Mouse (Mus musculus) subcutaneous adipose tissue, adult 2 months (tissue): Measurements from ENCODE around the gene Calm1. TPM values are rescaled to one million over a fixed set of nuclear protein-coding genes. Genes with fewer than 3 reads are reported as not detected.

Experiments used
- polyA plus RNA-seq: library from polyadenylated mRNA; depleted of rRNA; stranded (reverse); fragments of >200 nt; gene quantifications from 2 replicates; pipeline ENCODE4 v1.2.3, GENCODE M21; 2012; ENCODE audit warnings: low replicate concordance; rRNA removed

Calm1 gene
- 378 and 395 TPM in 2 replicates for polyA plus RNA-seq

DNA sequence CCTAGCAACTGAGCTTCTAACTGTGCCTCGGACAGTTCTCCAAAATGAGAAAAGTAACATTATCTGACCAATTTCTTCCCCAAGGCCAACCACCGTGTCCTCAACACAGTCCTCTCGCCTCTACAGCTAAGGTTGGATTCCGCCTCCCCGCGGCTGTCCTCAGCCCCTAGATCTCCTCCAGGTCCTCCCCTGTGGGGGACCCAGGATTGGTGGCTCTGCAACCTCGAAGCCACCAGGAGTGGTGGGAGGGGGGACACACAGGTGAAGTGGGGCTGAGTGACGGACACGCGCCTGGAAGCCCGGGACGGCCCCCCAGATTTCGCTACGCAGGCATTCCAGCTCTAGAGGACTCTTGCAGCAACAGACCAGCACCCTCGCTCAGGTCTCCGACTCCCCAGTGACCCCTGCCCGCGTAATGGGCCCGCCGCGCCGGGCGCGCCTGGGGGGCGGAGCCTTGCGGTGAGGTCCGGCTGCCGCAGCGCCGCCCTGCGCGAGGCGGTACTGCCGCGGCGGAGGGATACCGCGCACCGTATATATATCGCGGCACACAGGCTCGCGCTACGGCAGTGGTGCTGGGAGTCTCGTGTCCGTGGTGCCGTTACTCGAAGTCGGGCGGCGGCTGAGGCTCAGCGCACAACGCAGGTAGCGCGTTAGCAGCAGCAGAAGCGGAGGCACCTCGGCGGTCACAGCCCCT lies at the start of gene Calm1:
Calm1 (plus strand) TSS at position 469 of the 694 bp plus-strand sequence.

DNA sequence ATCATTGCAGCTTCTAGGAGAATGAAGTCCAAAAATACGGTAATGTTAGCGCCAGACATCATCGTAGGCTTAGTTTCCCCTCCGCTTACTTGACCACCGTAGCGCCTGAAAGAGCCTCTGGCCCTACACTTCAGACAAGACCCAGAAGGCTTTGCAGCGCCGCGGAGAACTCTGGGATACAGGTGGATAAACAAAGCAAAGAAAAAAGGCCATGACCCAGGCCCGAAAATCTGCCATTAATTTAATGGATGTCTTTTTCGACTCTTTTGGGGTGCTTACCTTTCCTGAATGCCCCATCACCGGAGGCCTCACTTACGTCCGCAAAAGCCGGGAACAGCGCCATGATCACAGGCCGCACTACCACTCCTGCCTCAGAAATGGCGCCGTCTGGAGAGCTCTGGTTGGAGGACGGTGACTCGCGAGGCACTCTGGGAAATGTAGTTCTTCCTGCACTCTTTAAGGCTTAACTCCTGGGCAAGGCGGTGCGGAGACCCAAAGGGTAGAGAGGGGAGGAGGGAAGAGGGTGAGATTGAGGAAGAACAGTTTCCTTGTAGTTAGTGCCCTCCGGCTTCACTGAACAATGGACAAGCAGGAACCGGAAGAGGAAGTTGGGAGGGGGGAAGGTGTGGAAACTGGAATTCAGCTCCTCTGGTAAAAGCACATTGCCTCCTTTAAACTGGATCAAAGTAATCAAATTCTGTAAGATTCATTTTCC lies 39.8 kb upstream of the Calm1 start, which contains the start of gene Nrde2:
Nrde2 (minus strand) TSS at position 393 of the 715 bp plus-strand sequence.

Other genes with a start within 250 kb of the Calm1 start
- 0.83 and 1.2 TPM in 2 replicates for gene Kcnk13, start 234.9 kb upstream of the Calm1 start, polyA plus RNA-seq
- 45.5 and 51.1 TPM in 2 replicates for gene Psmc1, start 89.3 kb upstream of the Calm1 start, polyA plus RNA-seq
- gene Nrde2, start 39.8 kb upstream of the Calm1 start, polyA plus RNA-seq, result 8.5 and 12.6 TPM in 2 replicates